Mouse (Mus musculus): ENCODE data around the gene Sars. TPM values are rescaled to one million over a fixed set of nuclear protein-coding genes. Genes with fewer than 3 reads are reported as not detected.

The Sars gene
- polyA plus RNA-seq (2012; fragmentation: generic; extraction: Trizol) = 272 TPM
- long read RNA-seq, experiment 1, transcript Sars-202 (12 exons, 1,866 nt) = minor isoform, 13 of 256 reads
- long read RNA-seq, experiment 1, transcript Sars-201 (11 exons, 3,570 nt) = major isoform, 188 of 256 reads
- long read RNA-seq, experiment 1, partial matches to known transcripts = 32 of 256 reads
- long read RNA-seq, experiment 1, other reads (novel, unspliced or antisense) = 23 of 256 reads
- long read RNA-seq, experiment 2, transcript Sars-201 (11 exons, 3,570 nt) = major isoform, 1,193 of 1,342 reads
- long read RNA-seq, experiment 2, transcript Sars-202 (12 exons, 1,866 nt) = minor isoform, 89 of 1,342 reads
- long read RNA-seq, experiment 2, partial matches to known transcripts = 6 of 1,342 reads
- long read RNA-seq, experiment 2, other reads (novel, unspliced or antisense) = 54 of 1,342 reads

- Histone ChIP-seq H3K27me3 (ENCODE audit: control insufficient read depth, insufficient read depth, insufficient read length) (peaks cover 2% of the 10 kb centered on the region), H3K4me3 (ENCODE audit: insufficient read depth, poor library complexity, severe bottlenecking) (peak within 1 kb of the TSS; percentile 90), H3K79me2 (ENCODE audit: control insufficient read depth, insufficient read depth) (peaks cover 52% of the 10 kb centered on the region), H3K79me3 (ENCODE audit: low read depth) (peaks cover 50% of the 10 kb centered on the region), H3ac (ENCODE audit: control insufficient read depth, insufficient read length, low read depth) (peak within 1 kb of the TSS; percentile 75), H3K36me3 (ENCODE audit: control insufficient read depth, insufficient read depth) (peaks cover 21% of the 10 kb centered on the region)
- peak; percentile 39 for TF ChIP-seq MAX (IDR thresholded peaks at IDR 0.05)
- no peak for TF ChIP-seq MYOD1 (IDR thresholded peaks at IDR 0.05; ENCODE audit: control insufficient read depth, insufficient read length, low read depth)
These were observed at the start of gene Sars for GRCm38 (mm10) chr3:108444698-108445365. Sars (minus strand) TSS chr3:108445209.

- Histone ChIP-seq H3K4me3 (ENCODE audit: insufficient read depth, poor library complexity, severe bottlenecking) (no peak overlapping the region), H3K27me3 (ENCODE audit: control insufficient read depth, insufficient read depth, insufficient read length) (peaks cover 41% of the 10 kb centered on the region)
- TF ChIP-seq FOSL1 (IDR thresholded peaks at IDR 0.05; ENCODE audit: insufficient read depth, low read length, poor library complexity, severe bottlenecking) (no peak), MYOD1 (IDR thresholded peaks at IDR 0.05; ENCODE audit: control insufficient read depth, insufficient read length, low read depth) (no peak), MAX (IDR thresholded peaks at IDR 0.05) (no peak), USF1 (IDR thresholded peaks at IDR 0.05; ENCODE audit: low read depth) (no peak), CTCF (IDR thresholded peaks at IDR 0.05; ENCODE audit: control insufficient read depth, insufficient read depth, insufficient read length) (no peak), MYOG (IDR thresholded peaks at IDR 0.05; ENCODE audit: control insufficient read depth, extremely low read depth, insufficient read length) (no peak), CEBPB (IDR thresholded peaks at IDR 0.05; ENCODE audit: low read depth) (no peak)
These were observed 45.0 kb upstream of the Sars start for GRCm38 (mm10) chr3:108489968-108490367.

GRCm38 (mm10) chr3:108484749-108485148, 39.7 kb upstream of the Sars start:
- Histone ChIP-seq H3K27me3 (ENCODE audit: control insufficient read depth, insufficient read depth, insufficient read length) (peaks cover 39% of the 10 kb centered on the region), H3K4me3 (ENCODE audit: insufficient read depth, poor library complexity, severe bottlenecking) (no peak overlapping the region), H3ac (ENCODE audit: control insufficient read depth, insufficient read length, low read depth) (no peak overlapping the region), H3K79me3 (ENCODE audit: low read depth) (no peaks in the 10 kb centered on the region), H3K36me3 (ENCODE audit: control insufficient read depth, insufficient read depth) (no peaks in the 10 kb centered on the region), H3K79me2 (ENCODE audit: control insufficient read depth, insufficient read depth) (no peaks in the 10 kb centered on the region)
- TF ChIP-seq MAX (IDR thresholded peaks at IDR 0.05) (no peak), CEBPB (IDR thresholded peaks at IDR 0.05; ENCODE audit: low read depth) (no peak), CTCF (IDR thresholded peaks at IDR 0.05; ENCODE audit: control insufficient read depth, insufficient read depth, insufficient read length) (no peak), FOSL1 (IDR thresholded peaks at IDR 0.05; ENCODE audit: insufficient read depth, low read length, poor library complexity, severe bottlenecking) (no peak), USF1 (IDR thresholded peaks at IDR 0.05; ENCODE audit: low read depth) (no peak), MYOD1 (IDR thresholded peaks at IDR 0.05; ENCODE audit: control insufficient read depth, insufficient read length, low read depth) (no peak), MYOG (IDR thresholded peaks at IDR 0.05; ENCODE audit: control insufficient read depth, extremely low read depth, insufficient read length) (no peak)

More at GRCm38 (mm10) chr3:108489968-108490367, 45.0 kb upstream of the Sars start:
- Histone ChIP-seq H3K36me3 (ENCODE audit: control insufficient read depth, insufficient read depth) (no peaks in the 10 kb centered on the region), H3ac (ENCODE audit: control insufficient read depth, insufficient read length, low read depth) (no peak overlapping the region), H3K79me2 (ENCODE audit: control insufficient read depth, insufficient read depth) (no peaks in the 10 kb centered on the region), H3K79me3 (ENCODE audit: low read depth) (no peaks in the 10 kb centered on the region)

GRCm38 (mm10) chr3:108478800-108479199, 33.8 kb upstream of the Sars start:
- Histone ChIP-seq H3ac (ENCODE audit: control insufficient read depth, insufficient read length, low read depth) (no peak overlapping the region), H3K27me3 (ENCODE audit: control insufficient read depth, insufficient read depth, insufficient read length) (peaks cover 47% of the 10 kb centered on the region), H3K36me3 (ENCODE audit: control insufficient read depth, insufficient read depth) (no peaks in the 10 kb centered on the region), H3K79me3 (ENCODE audit: low read depth) (no peaks in the 10 kb centered on the region), H3K79me2 (ENCODE audit: control insufficient read depth, insufficient read depth) (no peaks in the 10 kb centered on the region), H3K4me3 (ENCODE audit: insufficient read depth, poor library complexity, severe bottlenecking) (no peak overlapping the region)
- TF ChIP-seq CTCF (IDR thresholded peaks at IDR 0.05; ENCODE audit: control insufficient read depth, insufficient read depth, insufficient read length) (no peak), MYOG (IDR thresholded peaks at IDR 0.05; ENCODE audit: control insufficient read depth, extremely low read depth, insufficient read length) (no peak), CEBPB (IDR thresholded peaks at IDR 0.05; ENCODE audit: low read depth) (no peak), MAX (IDR thresholded peaks at IDR 0.05) (no peak), FOSL1 (IDR thresholded peaks at IDR 0.05; ENCODE audit: insufficient read depth, low read length, poor library complexity, severe bottlenecking) (no peak), USF1 (IDR thresholded peaks at IDR 0.05; ENCODE audit: low read depth) (no peak), MYOD1 (IDR thresholded peaks at IDR 0.05; ENCODE audit: control insufficient read depth, insufficient read length, low read depth) (no peak)

GRCm38 (mm10) chr3:108476761-108477619, 32.0 kb upstream of the Sars start:
- Histone ChIP-seq H3K79me3 (ENCODE audit: low read depth) (no peaks in the 10 kb centered on the region), H3K4me3 (ENCODE audit: insufficient read depth, poor library complexity, severe bottlenecking) (no peak overlapping the region), H3ac (ENCODE audit: control insufficient read depth, insufficient read length, low read depth) (no peak overlapping the region), H3K36me3 (ENCODE audit: control insufficient read depth, insufficient read depth) (no peaks in the 10 kb centered on the region), H3K27me3 (ENCODE audit: control insufficient read depth, insufficient read depth, insufficient read length) (peaks cover 43% of the 10 kb centered on the region), H3K79me2 (ENCODE audit: control insufficient read depth, insufficient read depth) (no peaks in the 10 kb centered on the region)
- no peak for TF ChIP-seq USF1 (IDR thresholded peaks at IDR 0.05; ENCODE audit: low read depth)
- no peak for TF ChIP-seq CEBPB (IDR thresholded peaks at IDR 0.05; ENCODE audit: low read depth)

All from C2C12 (cell line).